Mouse (Mus musculus): ENCODE results near the gene Capn12. TPM values are rescaled to one million over a fixed set of nuclear protein-coding genes. Genes with fewer than 3 reads are reported as not detected.
A peak's percentile ranks its signal among the peaks of the same experiment; 100 is the strongest.
"Not testable (repeated sequence)": the region's sequence is repeated elsewhere in the genome, so short reads cannot be mapped to it uniquely, and the experiment has no call there.

Capn12 gene
- polyA plus RNA-seq, 1 experiment from 2014 or later: 0.67 TPM

- Histone ChIP-seq H3K4me1 (ENCODE audit: control insufficient read depth, insufficient read depth, low read length) (no peaks in the 10 kb centered on the region), H3K27ac (ENCODE audit: low read length) (no peak overlapping the region), H3K4me2 (replicated peaks; ENCODE audit: low read depth, low read length) (no peak overlapping the region), H3K36me3 (ENCODE audit: control insufficient read depth, insufficient read depth, low read length) (no peaks in the 10 kb centered on the region), H3K9me3 (ENCODE audit: control insufficient read depth, low read depth, low read length) (no peaks in the 10 kb centered on the region), H3K4me3 (ENCODE audit: low read depth, low read length) (no peak overlapping the region), H3K9ac (replicated peaks; ENCODE audit: low read depth, low read length) (no peak overlapping the region), H3K27me3 (ENCODE audit: control insufficient read depth, insufficient read depth, low read length) (peaks cover 8% of the 10 kb centered on the region; the same call in 1 of the 2 replicates)
- no peak for ATAC-seq (ENCODE audit: insufficient number of reproducible peaks, insufficient read depth, low FRiP score, low read depth)
- WGBS: 76% methylated on average over 11 of the region's 11 CpGs
These were observed 1.8 kb downstream of the Capn12 start for GRCm38 (mm10) chr7:28883039-28883438.

- H3K36me3 ChIP-seq (ENCODE audit: control insufficient read depth, insufficient read depth, low read length); H3K4me1 ChIP-seq (ENCODE audit: control insufficient read depth, insufficient read depth, low read length); H3K27ac ChIP-seq (ENCODE audit: low read length); H3K4me3 ChIP-seq (ENCODE audit: low read depth, low read length); H3K9me3 ChIP-seq (ENCODE audit: control insufficient read depth, low read depth, low read length); ATAC-seq (ENCODE audit: insufficient number of reproducible peaks, insufficient read depth, low FRiP score, low read depth); H3K9ac ChIP-seq (replicated peaks; ENCODE audit: low read depth, low read length); H3K4me2 ChIP-seq (replicated peaks; ENCODE audit: low read depth, low read length): not testable (repeated sequence)
- H3K27me3 ChIP-seq (ENCODE audit: control insufficient read depth, insufficient read depth, low read length): peaks cover 11% of the 10 kb centered on the region; the same call in 1 of the 2 replicates
- 84% methylated on average over 4 of the region's 4 CpGs for WGBS
These were observed 2.5 kb downstream of the Capn12 start for GRCm38 (mm10) chr7:28883704-28884103.

GRCm38 (mm10) chr7:28886486-28886885, 5.3 kb downstream of the Capn12 start:
- H3K27me3 ChIP-seq (ENCODE audit: control insufficient read depth, insufficient read depth, low read length): peaks cover 15% of the 10 kb centered on the region; the same call in 1 of the 2 replicates
- H3K9ac ChIP-seq (replicated peaks; ENCODE audit: low read depth, low read length): no peak overlapping the region
- peaks cover 10% of the 10 kb centered on the region for H3K4me1 ChIP-seq (ENCODE audit: control insufficient read depth, insufficient read depth, low read length)
- no peak overlapping the region for H3K4me2 ChIP-seq (replicated peaks; ENCODE audit: low read depth, low read length)
- peaks cover 2% of the 10 kb centered on the region; the same call in 1 of the 2 replicates for H3K36me3 ChIP-seq (ENCODE audit: control insufficient read depth, insufficient read depth, low read length)
- 0 out of 2 replicates have a peak, but pooled peaks have one; percentile 42 for ATAC-seq (ENCODE audit: insufficient number of reproducible peaks, insufficient read depth, low FRiP score, low read depth)
- no peak overlapping the region for H3K27ac ChIP-seq (ENCODE audit: low read length)
- H3K4me3 ChIP-seq (ENCODE audit: low read depth, low read length): no peak overlapping the region
- no peaks in the 10 kb centered on the region for H3K9me3 ChIP-seq (ENCODE audit: control insufficient read depth, low read depth, low read length)
- 16% methylated on average over 14 of the region's 14 CpGs for WGBS

- peak overlapping the region; percentile 55 for H3K4me2 ChIP-seq (replicated peaks; ENCODE audit: low read depth, low read length)
- peaks cover 15% of the 10 kb centered on the region; the same call in 1 of the 2 replicates for H3K27me3 ChIP-seq (ENCODE audit: control insufficient read depth, insufficient read depth, low read length)
- H3K9me3 ChIP-seq (ENCODE audit: control insufficient read depth, low read depth, low read length): no peaks in the 10 kb centered on the region
- 2% methylated on average over 26 of the region's 27 CpGs for WGBS
- H3K27ac ChIP-seq (ENCODE audit: low read length): no peak overlapping the region
- peaks cover 22% of the 10 kb centered on the region for H3K36me3 ChIP-seq (ENCODE audit: control insufficient read depth, insufficient read depth, low read length)
- H3K4me3 ChIP-seq (ENCODE audit: low read depth, low read length): peak overlapping the region; percentile 24
- no peak overlapping the region for H3K9ac ChIP-seq (replicated peaks; ENCODE audit: low read depth, low read length)
- no peak for ATAC-seq (ENCODE audit: insufficient number of reproducible peaks, insufficient read depth, low FRiP score, low read depth)
- H3K4me1 ChIP-seq (ENCODE audit: control insufficient read depth, insufficient read depth, low read length): peaks cover 10% of the 10 kb centered on the region
These were observed 7.5 kb downstream of the Capn12 start for GRCm38 (mm10) chr7:28888701-28889161.

GRCm38 (mm10) chr7:28892601-28893000, 11.4 kb downstream of the Capn12 start:
- Histone ChIP-seq H3K27ac (ENCODE audit: low read length) (no peak overlapping the region), H3K36me3 (ENCODE audit: control insufficient read depth, insufficient read depth, low read length) (peaks cover 60% of the 10 kb centered on the region), H3K4me1 (ENCODE audit: control insufficient read depth, insufficient read depth, low read length) (peaks cover 10% of the 10 kb centered on the region), H3K4me2 (replicated peaks; ENCODE audit: low read depth, low read length) (no peak overlapping the region), H3K4me3 (ENCODE audit: low read depth, low read length) (no peak overlapping the region), H3K9me3 (ENCODE audit: control insufficient read depth, low read depth, low read length) (no peaks in the 10 kb centered on the region), H3K9ac (replicated peaks; ENCODE audit: low read depth, low read length) (no peak overlapping the region), H3K27me3 (ENCODE audit: control insufficient read depth, insufficient read depth, low read length) (peaks cover 11% of the 10 kb centered on the region; the same call in 1 of the 2 replicates)
- ATAC-seq (ENCODE audit: insufficient number of reproducible peaks, insufficient read depth, low FRiP score, low read depth): no peak
- WGBS: 91% methylated on average over 17 of the region's 17 CpGs

GRCm38 (mm10) chr7:28893643-28894265, 12.5 kb downstream of the Capn12 start:
- Histone ChIP-seq H3K4me2 (replicated peaks; ENCODE audit: low read depth, low read length) (no peak overlapping the region), H3K4me3 (ENCODE audit: low read depth, low read length) (no peak overlapping the region), H3K27ac (ENCODE audit: low read length) (no peak overlapping the region), H3K9ac (replicated peaks; ENCODE audit: low read depth, low read length) (no peak overlapping the region), H3K4me1 (ENCODE audit: control insufficient read depth, insufficient read depth, low read length) (peaks cover 5% of the 10 kb centered on the region), H3K36me3 (ENCODE audit: control insufficient read depth, insufficient read depth, low read length) (peaks cover 72% of the 10 kb centered on the region), H3K27me3 (ENCODE audit: control insufficient read depth, insufficient read depth, low read length) (0 out of 2 replicates have a peak, but pooled peaks cover 4% of the 10 kb centered on the region), H3K9me3 (ENCODE audit: control insufficient read depth, low read depth, low read length) (no peaks in the 10 kb centered on the region)
- 47% methylated on average over 7 of the region's 7 CpGs for WGBS
- peak; percentile 20; the same call in 1 of the 2 replicates for ATAC-seq (ENCODE audit: insufficient number of reproducible peaks, insufficient read depth, low FRiP score, low read depth)

- H3K9me3 ChIP-seq (ENCODE audit: control insufficient read depth, low read depth, low read length): no peaks in the 10 kb centered on the region
- H3K27me3 ChIP-seq (ENCODE audit: control insufficient read depth, insufficient read depth, low read length): no peaks in the 10 kb centered on the region
- peaks cover 83% of the 10 kb centered on the region for H3K36me3 ChIP-seq (ENCODE audit: control insufficient read depth, insufficient read depth, low read length)
- no peak overlapping the region for H3K4me2 ChIP-seq (replicated peaks; ENCODE audit: low read depth, low read length)
- 56% methylated on average over 5 of the region's 5 CpGs for whole genome bisulfite sequencing
- no peak overlapping the region for H3K4me3 ChIP-seq (ENCODE audit: low read depth, low read length)
- ATAC-seq (ENCODE audit: insufficient number of reproducible peaks, insufficient read depth, low FRiP score, low read depth): no peak
- H3K4me1 ChIP-seq (ENCODE audit: control insufficient read depth, insufficient read depth, low read length): no peaks in the 10 kb centered on the region
- no peak overlapping the region for H3K27ac ChIP-seq (ENCODE audit: low read length)
- H3K9ac ChIP-seq (replicated peaks; ENCODE audit: low read depth, low read length): no peak overlapping the region
These were observed 13.7 kb downstream of the Capn12 start for GRCm38 (mm10) chr7:28894942-28895341.

GRCm38 (mm10) chr7:28897661-28898060, 16.4 kb downstream of the Capn12 start:
- no peaks in the 10 kb centered on the region for H3K27me3 ChIP-seq (ENCODE audit: control insufficient read depth, insufficient read depth, low read length)
- no peak overlapping the region for H3K4me2 ChIP-seq (replicated peaks; ENCODE audit: low read depth, low read length)
- H3K4me1 ChIP-seq (ENCODE audit: control insufficient read depth, insufficient read depth, low read length): no peaks in the 10 kb centered on the region
- H3K9me3 ChIP-seq (ENCODE audit: control insufficient read depth, low read depth, low read length): no peaks in the 10 kb centered on the region
- no peak overlapping the region for H3K9ac ChIP-seq (replicated peaks; ENCODE audit: low read depth, low read length)
- no peak overlapping the region for H3K4me3 ChIP-seq (ENCODE audit: low read depth, low read length)
- no peak overlapping the region for H3K27ac ChIP-seq (ENCODE audit: low read length)
- peaks cover 97% of the 10 kb centered on the region for H3K36me3 ChIP-seq (ENCODE audit: control insufficient read depth, insufficient read depth, low read length)
- 90% methylated on average over 6 of the region's 6 CpGs for WGBS
- ATAC-seq (ENCODE audit: insufficient number of reproducible peaks, insufficient read depth, low FRiP score, low read depth): no peak
